Mouse (Mus musculus): ENCODE data around the gene Apobr. TPM values are rescaled to one million over a fixed set of nuclear protein-coding genes. Genes with fewer than 3 reads are reported as not detected.

Gene Apobr
- polyA plus RNA-seq (2014; fragmentation: Illumina TruSeq; extraction: RNeasy Lipid Tissue Mini Kit (QIAGEN cat#74804); ENCODE audit: low read depth, low replicate concordance) = not detected

DNA sequence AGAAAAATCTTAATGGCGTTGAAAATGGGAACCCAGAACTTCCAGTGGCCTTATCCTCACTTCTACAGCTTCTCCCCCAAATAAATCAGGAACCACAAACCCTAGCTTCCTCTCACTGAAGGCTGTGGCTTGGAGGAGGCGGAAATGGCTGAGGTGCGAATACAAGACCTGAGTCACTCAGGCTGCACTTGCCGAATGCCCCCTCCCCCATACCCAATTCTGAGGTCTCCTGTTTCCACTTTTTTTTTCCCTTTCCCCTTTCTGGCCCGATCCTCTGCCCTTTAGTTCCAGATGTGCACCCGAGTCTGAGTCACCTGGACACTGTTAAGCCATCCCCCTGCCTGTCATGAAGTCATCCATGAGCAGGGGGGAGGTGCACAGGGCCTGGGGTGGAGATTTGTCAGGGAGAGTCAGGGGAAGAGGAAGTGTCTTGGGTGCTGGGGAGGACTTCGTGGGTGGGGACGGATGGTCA, at the start of gene Apobr:
TSS of gene Apobr (plus strand) at position 437 of the 472 bp plus-strand sequence.

DNA sequence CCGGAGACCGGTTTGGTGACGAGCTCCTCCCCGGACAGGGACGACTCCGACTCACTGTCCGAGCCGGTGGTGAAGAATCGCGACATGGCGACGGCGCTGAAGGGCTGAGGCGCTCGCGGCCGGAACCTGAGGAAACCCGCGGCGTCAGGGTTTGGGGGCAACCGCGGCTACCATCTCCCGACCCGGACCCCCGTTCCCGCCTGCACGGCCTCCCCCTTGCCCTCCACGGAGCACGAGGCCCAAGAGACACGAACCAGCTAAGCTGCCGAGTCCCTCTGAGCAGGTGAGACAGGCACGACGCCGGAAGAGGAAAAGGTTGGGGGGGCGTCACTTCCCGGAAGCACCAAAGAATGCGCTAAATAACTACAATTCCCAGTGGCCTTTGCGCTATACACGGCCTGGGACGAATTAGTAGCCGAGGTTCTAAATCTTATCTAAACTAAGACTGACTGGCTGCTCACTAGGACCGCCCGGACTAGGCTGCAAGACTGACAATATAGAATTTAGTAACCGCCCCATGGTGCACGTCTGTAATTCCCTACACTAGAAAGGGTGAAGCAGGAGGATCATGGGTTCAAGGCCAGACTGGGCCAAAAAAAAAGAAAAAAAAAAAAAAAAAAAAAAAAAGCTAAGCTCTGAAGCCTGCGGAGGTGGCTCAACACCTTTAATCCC, 18.5 kb upstream of the Apobr start, which contains the start of gene Eif3c:
TSS of gene Eif3c (minus strand) at position 318 of the 672 bp plus-strand sequence.

DNA sequence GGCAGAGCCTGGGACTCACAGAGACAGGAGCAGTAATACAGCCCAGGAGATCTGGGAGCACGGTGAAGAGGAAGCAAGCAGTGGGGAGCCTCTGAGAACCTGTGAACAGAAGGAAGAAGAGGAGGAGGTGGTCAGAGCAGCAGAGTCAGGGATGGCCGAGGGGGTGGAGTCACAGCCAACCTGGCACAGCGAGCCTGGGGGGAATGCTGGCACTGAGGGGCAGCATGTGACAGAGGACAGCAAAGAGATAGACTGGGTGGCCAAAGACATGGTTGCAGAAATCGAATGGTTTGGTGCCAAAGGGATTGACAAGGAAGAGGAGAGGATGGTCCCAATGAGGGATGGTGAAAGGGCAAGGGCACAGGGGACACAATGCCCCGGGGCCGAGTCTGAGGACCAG, 975 bp downstream of the Apobr start, which contains the start of gene Cln3:
TSS of gene Cln3 (minus strand) at position 101 of the 400 bp plus-strand sequence.

DNA sequence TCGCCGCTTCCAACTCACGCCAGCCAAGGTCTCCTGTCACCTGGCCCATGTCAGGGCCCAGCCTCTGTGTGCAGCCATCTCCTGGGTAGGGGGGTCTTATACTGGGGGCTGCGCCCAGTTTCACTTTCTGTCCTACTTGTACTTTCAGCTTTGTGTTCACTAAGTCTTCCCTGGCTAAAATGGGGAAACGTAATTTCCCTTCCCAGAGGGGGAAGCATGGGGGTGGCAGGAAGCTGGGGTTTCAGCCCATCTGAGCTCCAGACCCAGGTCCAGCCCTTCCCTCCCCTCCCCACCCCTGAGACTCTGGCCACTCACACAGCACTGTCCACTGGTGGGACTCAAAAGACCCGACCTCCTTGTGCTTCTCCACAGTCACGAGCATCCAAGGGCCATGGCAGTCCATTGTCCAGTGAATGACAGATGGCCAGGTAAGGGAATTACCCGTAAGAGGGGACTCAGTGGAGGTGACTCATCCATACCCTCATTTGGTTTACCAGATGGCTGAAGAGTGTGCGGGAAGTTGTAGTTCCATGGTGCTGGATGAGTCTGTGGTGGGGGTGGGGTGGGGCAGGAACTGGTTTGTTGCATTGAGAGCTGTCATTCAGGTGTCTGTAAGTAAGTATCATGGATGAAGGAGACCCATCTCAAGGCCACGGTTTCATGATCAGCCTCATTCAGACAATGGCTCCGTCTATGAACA, 10.3 kb downstream of the Apobr start, which contains the start of gene Il27:
TSS of gene Il27 (minus strand) at position 80 of the 700 bp plus-strand sequence.

DNA sequence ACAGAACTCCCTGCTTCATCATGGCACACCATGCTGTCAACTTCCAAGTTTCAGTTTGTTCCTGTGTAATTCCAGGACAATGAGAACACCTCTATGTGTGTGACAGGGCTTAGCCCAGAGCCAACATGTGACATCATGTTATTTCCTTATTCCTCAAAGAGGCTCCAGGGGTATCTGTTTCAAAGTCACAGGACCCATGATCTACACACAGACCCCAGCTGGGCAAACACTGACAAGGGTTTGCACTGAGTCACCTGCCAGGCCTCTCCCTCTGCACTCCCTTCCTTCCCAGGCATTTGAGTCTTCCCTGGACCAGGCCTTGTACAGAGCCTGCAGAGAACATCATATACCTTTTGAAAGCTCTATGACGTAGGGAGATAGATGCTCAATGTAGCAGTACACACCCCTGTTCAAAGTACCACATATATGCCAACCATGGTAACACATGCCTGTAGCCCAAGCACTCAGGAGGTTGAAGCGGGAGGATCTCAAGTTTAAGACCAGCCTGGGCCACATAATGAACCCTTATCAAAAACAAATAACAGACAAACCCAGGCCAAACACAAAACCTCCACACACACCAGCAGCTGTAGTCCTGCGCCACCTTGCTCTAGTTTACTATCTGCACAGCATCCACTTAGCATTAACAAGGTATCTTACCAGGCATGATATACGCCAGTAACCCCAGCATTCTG, 46.2 kb downstream of the Apobr start, which contains the start of gene Nupr1:
TSS of gene Nupr1 (minus strand) at position 38 of the 695 bp plus-strand sequence.

Other genes with a start within 250 kb of the Apobr start
- gene Lat, start 215.4 kb upstream of the Apobr start, polyA plus RNA-seq (2014; fragmentation: Illumina TruSeq; extraction: RNeasy Lipid Tissue Mini Kit (QIAGEN cat#74804); ENCODE audit: low read depth, low replicate concordance) = not detected
- 0.55 TPM for gene Spns1, start 207.5 kb upstream of the Apobr start, polyA plus RNA-seq (2014; fragmentation: Illumina TruSeq; extraction: RNeasy Lipid Tissue Mini Kit (QIAGEN cat#74804); ENCODE audit: low read depth, low replicate concordance)
- 42.2 TPM for gene Nfatc2ip, start 188.2 kb upstream of the Apobr start, polyA plus RNA-seq (2014; fragmentation: Illumina TruSeq; extraction: RNeasy Lipid Tissue Mini Kit (QIAGEN cat#74804); ENCODE audit: low read depth, low replicate concordance)
- 0.39 TPM for gene Cd19, start 170.1 kb upstream of the Apobr start, polyA plus RNA-seq (2014; fragmentation: Illumina TruSeq; extraction: RNeasy Lipid Tissue Mini Kit (QIAGEN cat#74804); ENCODE audit: low read depth, low replicate concordance)
- 0.59 TPM for gene Rabep2, start 156.2 kb upstream of the Apobr start, polyA plus RNA-seq (2014; fragmentation: Illumina TruSeq; extraction: RNeasy Lipid Tissue Mini Kit (QIAGEN cat#74804); ENCODE audit: low read depth, low replicate concordance)
- gene Atp2a1, start 121.8 kb upstream of the Apobr start, polyA plus RNA-seq (2014; fragmentation: Illumina TruSeq; extraction: RNeasy Lipid Tissue Mini Kit (QIAGEN cat#74804); ENCODE audit: low read depth, low replicate concordance) = not detected
- gene Sh2b1, start 109.5 kb upstream of the Apobr start, polyA plus RNA-seq (2014; fragmentation: Illumina TruSeq; extraction: RNeasy Lipid Tissue Mini Kit (QIAGEN cat#74804); ENCODE audit: low read depth, low replicate concordance) = 1.2 TPM
- gene Tufm, start 97.6 kb upstream of the Apobr start, polyA plus RNA-seq (2014; fragmentation: Illumina TruSeq; extraction: RNeasy Lipid Tissue Mini Kit (QIAGEN cat#74804); ENCODE audit: low read depth, low replicate concordance) = 2.5 TPM
- gene Atxn2l, start 81.5 kb upstream of the Apobr start, polyA plus RNA-seq (2014; fragmentation: Illumina TruSeq; extraction: RNeasy Lipid Tissue Mini Kit (QIAGEN cat#74804); ENCODE audit: low read depth, low replicate concordance) = 218 TPM
- gene Eif3c, start 18.5 kb upstream of the Apobr start, polyA plus RNA-seq (2014; fragmentation: Illumina TruSeq; extraction: RNeasy Lipid Tissue Mini Kit (QIAGEN cat#74804); ENCODE audit: low read depth, low replicate concordance) = 352 TPM
- 1.8 TPM for gene Cln3, start 875 bp downstream of the Apobr start, polyA plus RNA-seq (2014; fragmentation: Illumina TruSeq; extraction: RNeasy Lipid Tissue Mini Kit (QIAGEN cat#74804); ENCODE audit: low read depth, low replicate concordance)
- not detected for gene Il27, start 10.0 kb downstream of the Apobr start, polyA plus RNA-seq (2014; fragmentation: Illumina TruSeq; extraction: RNeasy Lipid Tissue Mini Kit (QIAGEN cat#74804); ENCODE audit: low read depth, low replicate concordance)
- 0.38 TPM for gene Nupr1, start 45.9 kb downstream of the Apobr start, polyA plus RNA-seq (2014; fragmentation: Illumina TruSeq; extraction: RNeasy Lipid Tissue Mini Kit (QIAGEN cat#74804); ENCODE audit: low read depth, low replicate concordance)
- gene Sgf29, start 64.4 kb downstream of the Apobr start, polyA plus RNA-seq (2014; fragmentation: Illumina TruSeq; extraction: RNeasy Lipid Tissue Mini Kit (QIAGEN cat#74804); ENCODE audit: low read depth, low replicate concordance) = 38.3 TPM
- gene Sult1a1, start 91.5 kb downstream of the Apobr start, polyA plus RNA-seq (2014; fragmentation: Illumina TruSeq; extraction: RNeasy Lipid Tissue Mini Kit (QIAGEN cat#74804); ENCODE audit: low read depth, low replicate concordance) = 17.4 TPM
- gene Bola2, start 110.5 kb downstream of the Apobr start, polyA plus RNA-seq (2014; fragmentation: Illumina TruSeq; extraction: RNeasy Lipid Tissue Mini Kit (QIAGEN cat#74804); ENCODE audit: low read depth, low replicate concordance) = 0.11 TPM
- gene Slx1b, start 110.8 kb downstream of the Apobr start, polyA plus RNA-seq (2014; fragmentation: Illumina TruSeq; extraction: RNeasy Lipid Tissue Mini Kit (QIAGEN cat#74804); ENCODE audit: low read depth, low replicate concordance) = 0.78 TPM
- not detected for gene Coro1a, start 122.8 kb downstream of the Apobr start, polyA plus RNA-seq (2014; fragmentation: Illumina TruSeq; extraction: RNeasy Lipid Tissue Mini Kit (QIAGEN cat#74804); ENCODE audit: low read depth, low replicate concordance)
- 33.6 TPM for gene Mapk3, start 174.7 kb downstream of the Apobr start, polyA plus RNA-seq (2014; fragmentation: Illumina TruSeq; extraction: RNeasy Lipid Tissue Mini Kit (QIAGEN cat#74804); ENCODE audit: low read depth, low replicate concordance)
- gene Gdpd3, start 181.4 kb downstream of the Apobr start, polyA plus RNA-seq (2014; fragmentation: Illumina TruSeq; extraction: RNeasy Lipid Tissue Mini Kit (QIAGEN cat#74804); ENCODE audit: low read depth, low replicate concordance) = 0.38 TPM
- gene Ypel3, start 192.0 kb downstream of the Apobr start, polyA plus RNA-seq (2014; fragmentation: Illumina TruSeq; extraction: RNeasy Lipid Tissue Mini Kit (QIAGEN cat#74804); ENCODE audit: low read depth, low replicate concordance) = 5.6 TPM
- gene Tbx6, start 196.5 kb downstream of the Apobr start, polyA plus RNA-seq (2014; fragmentation: Illumina TruSeq; extraction: RNeasy Lipid Tissue Mini Kit (QIAGEN cat#74804); ENCODE audit: low read depth, low replicate concordance) = not detected
- gene Ppp4c, start 207.6 kb downstream of the Apobr start, polyA plus RNA-seq (2014; fragmentation: Illumina TruSeq; extraction: RNeasy Lipid Tissue Mini Kit (QIAGEN cat#74804); ENCODE audit: low read depth, low replicate concordance) = 58.9 TPM
- gene Fam57b, start 212.7 kb downstream of the Apobr start, polyA plus RNA-seq (2014; fragmentation: Illumina TruSeq; extraction: RNeasy Lipid Tissue Mini Kit (QIAGEN cat#74804); ENCODE audit: low read depth, low replicate concordance) = 2.7 TPM
- 39.4 TPM for gene 4930451I11Rik, start 246.7 kb downstream of the Apobr start, polyA plus RNA-seq (2014; fragmentation: Illumina TruSeq; extraction: RNeasy Lipid Tissue Mini Kit (QIAGEN cat#74804); ENCODE audit: low read depth, low replicate concordance)